Mouse (Mus musculus) ES-E14 (cell line): ENCODE data around the gene Hsp90ab1.

Source experiments
- CHD2 ChIP-seq: IDR thresholded peaks from 2 replicates; pipeline ENCODE4 v1.6.1; 2014; ENCODE audit warnings: mild to moderate bottlenecking, low read depth, low read length, inconsistent platforms
- HCFC1 ChIP-seq: IDR thresholded peaks from 2 replicates; pipeline ENCODE4 v1.6.1; 2012; ENCODE audit warnings: low read length, inconsistent platforms, borderline replicate concordance; ENCODE audit not compliant: insufficient read depth
- ZC3H11A ChIP-seq: IDR thresholded peaks from 2 replicates; pipeline ENCODE4 v1.6.1; 2012; ENCODE audit warnings: low read depth, mild to moderate bottlenecking, inconsistent platforms, low read length, borderline replicate concordance
- ZNF384 ChIP-seq: IDR thresholded peaks from 2 replicates; pipeline ENCODE4 v1.6.1; 2012; ENCODE audit warnings: low read depth, low read length, inconsistent platforms

DNA sequence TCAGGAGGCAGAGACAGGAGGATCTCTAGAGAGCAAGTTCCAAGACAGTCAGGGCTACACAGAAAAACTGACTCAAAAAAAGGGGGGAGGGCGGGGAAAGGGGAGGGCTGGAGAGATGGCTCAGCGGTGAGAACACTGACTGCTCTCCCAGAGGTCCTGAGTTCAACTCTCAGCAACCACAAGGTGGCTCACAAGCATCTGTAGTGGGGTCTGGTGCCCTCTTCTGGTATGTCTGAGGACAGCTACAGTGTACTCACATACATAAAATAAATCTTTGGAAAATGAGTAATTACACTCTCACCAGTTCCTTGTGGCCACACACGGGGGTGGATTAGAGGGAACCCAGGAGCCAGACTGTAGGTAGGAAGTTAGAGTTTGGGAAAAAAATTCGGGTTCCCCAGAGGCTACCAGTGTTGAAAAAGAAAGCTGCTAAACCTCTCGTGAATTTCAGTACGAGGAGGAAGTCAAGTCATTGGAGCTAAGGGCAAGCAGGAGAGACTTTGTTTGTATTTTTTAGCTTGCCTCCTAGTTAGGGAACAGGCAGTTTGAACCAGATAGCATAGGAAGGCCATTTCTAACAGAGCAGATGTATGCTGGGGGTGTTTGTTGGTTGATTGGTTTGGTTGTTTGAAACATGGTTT lies 9.8 kb upstream of the Hsp90ab1 start:
- no peak for TF ChIP-seq HCFC1
- no peak for TF ChIP-seq CHD2
- no peak for TF ChIP-seq ZNF384
- no peak for TF ChIP-seq ZC3H11A
